ENCODE assay signal across 8 mouse cellular contexts in the genomic region with DNA sequence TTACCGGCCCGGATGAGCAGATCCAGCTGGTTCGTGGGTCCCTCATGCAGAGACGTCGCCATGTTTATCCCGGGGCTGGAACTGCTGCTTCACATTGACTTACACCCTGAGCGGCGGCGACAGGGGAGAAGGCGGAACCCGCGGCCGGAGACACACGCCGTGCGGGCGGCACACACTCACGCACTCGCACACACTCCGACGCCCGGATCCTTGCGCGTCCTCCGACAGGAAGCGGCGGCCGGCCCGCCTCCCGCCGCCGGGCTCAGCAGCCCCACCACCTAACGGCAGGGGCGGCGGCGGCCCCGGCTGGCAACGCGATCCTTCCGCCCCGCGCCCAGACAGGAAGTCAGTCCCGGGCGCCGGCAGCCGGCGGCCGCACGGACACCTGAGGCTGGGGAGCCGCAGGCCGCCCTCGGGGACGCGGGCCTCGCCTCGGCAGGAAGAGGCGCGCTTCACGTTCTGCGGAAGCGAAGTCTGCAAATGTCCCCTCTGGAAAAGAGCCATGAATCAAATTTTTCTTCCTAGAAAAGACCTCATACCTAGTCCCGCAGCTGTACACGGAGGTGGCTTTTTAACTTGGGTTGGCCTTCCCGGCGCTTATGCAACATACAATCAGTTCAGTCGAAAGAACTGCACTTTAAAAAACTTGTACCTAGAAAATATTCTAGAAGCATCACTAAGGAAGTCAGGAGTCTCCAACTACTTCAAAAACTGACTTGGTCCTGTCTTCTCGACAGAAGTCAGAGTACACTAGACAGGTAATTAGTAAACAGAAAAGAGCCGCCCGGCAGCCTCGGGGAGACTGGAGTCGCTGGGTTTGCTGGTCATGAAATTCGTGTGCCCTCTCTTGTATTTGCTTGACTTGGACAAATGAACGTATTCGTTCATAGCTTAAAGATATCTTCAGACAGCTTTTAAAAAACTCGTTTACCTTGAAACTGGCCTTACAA. TPM values are rescaled to one million over a fixed set of nuclear protein-coding genes. Genes with fewer than 3 reads are reported as not detected.
A peak's percentile ranks its signal among the peaks of the same experiment; 100 is the strongest.
DNase-seq lines count a peak whose midpoint lies in the region; ATAC-seq and TF ChIP-seq lines count a peak whose summit lies in the region.

No protein-coding gene starts in this region.

- peak; percentile 20 for TF ChIP-seq POLR2A in kidney, adult 2 months (IDR thresholded peaks at IDR 0.05; ENCODE audit: low read depth, low read length)
- TF ChIP-seq POLR2A in small intestine, adult 2 months (IDR thresholded peaks at IDR 0.05; ENCODE audit: low read depth, low read length) = peak; percentile 26; the same call in 1 of the 2 replicates

- no peaks in the 10 kb centered on the region for H3K36me3 ChIP-seq in embryonic facial prominence, embryonic 12.5 days
- no peaks in the 10 kb centered on the region for H3K36me3 ChIP-seq in kidney, adult 2 months (ENCODE audit: control insufficient read depth, insufficient read depth, low read length)
- H3K36me3 ChIP-seq in limb, embryonic 11.5 days (ENCODE audit: control insufficient read depth, insufficient read depth, low read length) = no peaks in the 10 kb centered on the region
- H3K36me3 ChIP-seq in midbrain, embryonic 13.5 days = no peaks in the 10 kb centered on the region
- no peaks in the 10 kb centered on the region; the same call in 1 of the 2 replicates for H3K36me3 ChIP-seq in small intestine, adult 2 months (ENCODE audit: control insufficient read depth, insufficient read depth, low read length)

- H3K4me3 ChIP-seq in embryonic facial prominence, embryonic 12.5 days = peak overlapping the region; percentile 98
- peak overlapping the region; percentile 77 for H3K4me3 ChIP-seq in kidney, adult 2 months (ENCODE audit: insufficient read depth, low read depth, low read length)
- H3K4me3 ChIP-seq in limb, embryonic 11.5 days (ENCODE audit: low read depth, low read length) = peak overlapping the region; percentile 68
- peak overlapping the region; percentile 98 for H3K4me3 ChIP-seq in midbrain, embryonic 13.5 days (replicated peaks)
- peak overlapping the region; percentile 99 for H3K4me3 ChIP-seq in small intestine, adult 2 months (ENCODE audit: low read depth, low read length)

- DNase-seq in 3134 (ENCODE audit: extremely low read depth, insufficient read length, low spot score) = peak; percentile 93
- DNase-seq in adrenal gland, postnatal 25 days = peak; percentile 81
- DNase-seq in heart, adult 18-20 months = peak; percentile 84 to 90
- peak; percentile 90 for DNase-seq in kidney, adult 2 months
- DNase-seq in limb, embryonic 11.5 days (ENCODE audit: low spot score) = peak; percentile 86

- no peaks in the 10 kb centered on the region for H3K27me3 ChIP-seq in embryonic facial prominence, embryonic 12.5 days
- no peaks in the 10 kb centered on the region for H3K27me3 ChIP-seq in kidney, adult 2 months (replicated peaks; ENCODE audit: control insufficient read depth, insufficient read depth, low read length)
- no peaks in the 10 kb centered on the region for H3K27me3 ChIP-seq in limb, embryonic 11.5 days (ENCODE audit: control insufficient read depth, insufficient read depth, low read length)
- H3K27me3 ChIP-seq in midbrain, embryonic 13.5 days = no peaks in the 10 kb centered on the region
- H3K27me3 ChIP-seq in small intestine, adult 2 months (ENCODE audit: control insufficient read depth, insufficient read depth, low read length) = no peaks in the 10 kb centered on the region

- H3K9ac ChIP-seq in embryonic facial prominence, embryonic 12.5 days = peak overlapping the region; percentile 93
- peak overlapping the region; percentile 94 for H3K9ac ChIP-seq in limb, embryonic 11.5 days (ENCODE audit: low read length)
- H3K9ac ChIP-seq in midbrain, embryonic 13.5 days (replicated peaks) = peak overlapping the region; percentile 89

- under 1% methylated on average over 75 of the region's 75 CpGs for WGBS in embryonic facial prominence, embryonic 12.5 days
- WGBS in kidney, adult 2 months = under 1% methylated on average over 75 of the region's 75 CpGs
- under 1% methylated on average over 75 of the region's 75 CpGs for WGBS in limb, embryonic 11.5 days
- 1% methylated on average over 69 of the region's 75 CpGs for WGBS in midbrain, embryonic 13.5 days
- WGBS in small intestine, adult 2 months = 1% methylated on average over 75 of the region's 75 CpGs

- ATAC-seq in embryonic facial prominence, embryonic 12.5 days (ENCODE audit: insufficient number of reproducible peaks, insufficient read depth, low FRiP score, low TSS enrichment) = peak; percentile 37
- peak; percentile 68 for ATAC-seq in limb, embryonic 11.5 days (ENCODE audit: insufficient number of reproducible peaks, low FRiP score, low TSS enrichment, low read depth)
- peak; percentile 69 for ATAC-seq in midbrain, embryonic 13.5 days

- TF ChIP-seq CTCF in kidney, adult 2 months (conservative IDR thresholded peaks at IDR 0.05; ENCODE audit: insufficient read depth, insufficient read length, low read depth, low read length) = no peak
- no peak for TF ChIP-seq CTCF in small intestine, adult 2 months (IDR thresholded peaks at IDR 0.05; ENCODE audit: extremely low read depth, insufficient read length, insufficient replicate concordance, low read depth, low read length)

- no peaks in the 10 kb centered on the region for H3K9me3 ChIP-seq in embryonic facial prominence, embryonic 12.5 days
- no peaks in the 10 kb centered on the region for H3K9me3 ChIP-seq in limb, embryonic 11.5 days (ENCODE audit: control insufficient read depth, low read length)
- no peaks in the 10 kb centered on the region for H3K9me3 ChIP-seq in midbrain, embryonic 13.5 days

- H3K4me1 ChIP-seq in embryonic facial prominence, embryonic 12.5 days = peaks cover 7% of the 10 kb centered on the region
- no peaks in the 10 kb centered on the region for H3K4me1 ChIP-seq in kidney, adult 2 months (ENCODE audit: control insufficient read depth, insufficient read depth, low read length)
- H3K4me1 ChIP-seq in limb, embryonic 11.5 days (ENCODE audit: control insufficient read depth, insufficient read depth, low read length) = peaks cover 6% of the 10 kb centered on the region; the same call in 1 of the 2 replicates
- H3K4me1 ChIP-seq in midbrain, embryonic 13.5 days (replicated peaks) = peaks cover 21% of the 10 kb centered on the region
- peaks cover 2% of the 10 kb centered on the region; the same call in 1 of the 2 replicates for H3K4me1 ChIP-seq in small intestine, adult 2 months (ENCODE audit: control insufficient read depth, insufficient read depth, insufficient read length, low read length)

- peak overlapping the region; percentile 68 for H3K4me2 ChIP-seq in embryonic facial prominence, embryonic 12.5 days (replicated peaks)
- peak overlapping the region; percentile 69 for H3K4me2 ChIP-seq in limb, embryonic 11.5 days (ENCODE audit: low read depth, severe bottlenecking)
- peak overlapping the region; percentile 73 for H3K4me2 ChIP-seq in midbrain, embryonic 13.5 days (replicated peaks)

- H3K27ac ChIP-seq in embryonic facial prominence, embryonic 12.5 days = peak overlapping the region; percentile 99
- H3K27ac ChIP-seq in kidney, adult 2 months (ENCODE audit: insufficient read depth, low read depth, low read length) = peak overlapping the region; percentile 93
- peak overlapping the region; percentile 96 for H3K27ac ChIP-seq in limb, embryonic 11.5 days (replicated peaks; ENCODE audit: low read depth, low read length)
- H3K27ac ChIP-seq in midbrain, embryonic 13.5 days = peak overlapping the region; percentile 95
- peak overlapping the region; percentile 98 for H3K27ac ChIP-seq in small intestine, adult 2 months (ENCODE audit: insufficient read depth, low read depth, low read length)

RNA-seq across cellular contexts. Expression of gene Noct, which starts 53.2 kb away (rescaled TPM):
- 10.7 and 27.8 TPM in 2 replicates for total RNA-seq in adrenal gland, postnatal 25 days (2021)
- 14.4 and 14.6 TPM in 2 replicates for polyA plus RNA-seq in embryonic facial prominence, embryonic 12.5 days (2016; fragmentation: Nextera tagmentation; extraction: Ambion mirVana)
- 10 to 100 TPM; 42.3 to 52.1 TPM for total RNA-seq in heart, adult 18-20 months (2021)
- 8.1 and 9.4 TPM in 2 replicates for polyA plus RNA-seq in kidney, adult 2 months (2012; rRNA removed)
- polyA plus RNA-seq in limb, embryonic 11.5 days (2014; fragmentation: Nextera tagmentation; extraction: Ambion mirVana) = 14.0 and 14.1 TPM in 2 replicates
- 15.3 and 17.8 TPM in 2 replicates for polyA plus RNA-seq in midbrain, embryonic 13.5 days (2015; fragmentation: Nextera tagmentation; extraction: Ambion mirVana)
- 19.2 and 56.2 TPM in 2 replicates for polyA plus RNA-seq in small intestine, adult 2 months (2012; rRNA removed)

Comparison
In these comparisons a context has a peak if more than half of its experiments do, and no peak if none do; other contexts are left out.
1. Peak in every context shown above with its lines: DNase-seq, ATAC-seq, H3K4me3 ChIP-seq and H3K27ac ChIP-seq.